Mouse (Mus musculus) limb, embryonic 14.5 days (tissue): ENCODE measurements at regions not wholly inside any gene's neighbourhood (a gene's known extent, or its start where the extent isn't known, plus 50 kb on each side); places are given as distances from the start of the nearest gene placed in this dataset.

ENCODE experiments used
- ATAC-seq: fragments of 200-750 bp; cut with Nextera tagmentation; 2 replicates; pipeline ENCODE4 v1.8.0; 2017; ENCODE audit warnings: low read depth, moderate number of reproducible peaks, moderate TSS enrichment; ENCODE audit not compliant: low FRiP score
- DNase-seq: peaks from one replicate; pipeline ENCODE4 v3.0.0-alpha.2; 2015; ENCODE audit warnings: low spot score
- H3K27ac ChIP-seq: fragments of 300-500 bp; sonication (generic); replicated peaks from 2 replicates; pipeline ENCODE4 v1.5.1; 2014; ENCODE audit warnings: low read depth, mild to moderate bottlenecking, low read length, moderate library complexity, mixed read lengths
- H3K27me3 ChIP-seq: fragments of 300-500 bp; sonication (generic); 2 replicates; pipeline ENCODE4 v1.6.1; 2014; ENCODE audit warnings: low read length, mixed read lengths; ENCODE audit not compliant: control insufficient read depth, insufficient read depth
- H3K36me3 ChIP-seq: fragments of 300-500 bp; sonication (generic); 2 replicates; pipeline ENCODE4 v1.6.1; 2014; ENCODE audit warnings: mild to moderate bottlenecking, low read length, moderate library complexity, mixed read lengths; ENCODE audit not compliant: control insufficient read depth, insufficient read depth
- H3K4me1 ChIP-seq: fragments of 300-500 bp; sonication (generic); 2 replicates; pipeline ENCODE4 v1.6.1; 2014; ENCODE audit warnings: antibody characterized with exemption, low read length, mixed read lengths; ENCODE audit not compliant: control insufficient read depth, insufficient read depth
- H3K4me2 ChIP-seq: fragments of 300-500 bp; sonication (generic); replicated peaks from 2 replicates; pipeline ENCODE4 v1.6.1; 2014; ENCODE audit warnings: low read depth, mild to moderate bottlenecking, low read length, moderate library complexity; ENCODE audit not compliant: severe bottlenecking
- H3K4me3 ChIP-seq: fragments of 300-500 bp; sonication (generic); replicated peaks from 2 replicates; pipeline ENCODE4 v1.5.1; 2014; ENCODE audit warnings: low read length
- H3K9ac ChIP-seq: fragments of 300-500 bp; sonication (generic); 2 replicates; pipeline ENCODE4 v1.6.1; 2014; ENCODE audit warnings: mild to moderate bottlenecking, low read depth, low read length, moderate library complexity; ENCODE audit not compliant: severe bottlenecking
- H3K9me3 ChIP-seq: fragments of 300-500 bp; sonication (generic); 2 replicates; pipeline ENCODE4 v1.6.1; 2016; ENCODE audit warnings: low read length; ENCODE audit not compliant: control insufficient read depth
- POLR2A ChIP-seq: fragments of 200-500 bp; IDR thresholded peaks from 2 replicates; pipeline ENCODE4 v1.8.0; 2012; ENCODE audit warnings: inconsistent platforms, mild to moderate bottlenecking, moderate library complexity, borderline replicate concordance; ENCODE audit not compliant: insufficient read depth, insufficient read length; ENCODE audit errors: extremely low read depth
- WGBS: fragments of 180-500 bp; shearing (Covaris S2); extraction: QIAGEN DNeasy Blood & Tissue Kit; methylation state at CpG from one replicate; pipeline ENCODE4 v1.1.7; 2014; 5-methylcytosine and 5-hydroxymethylcytosine counted together

- Histone ChIP-seq H3K4me3 (no peak overlapping the region), H3K9me3 (no peaks in the 10 kb centered on the region), H3K4me2 (no peak overlapping the region), H3K36me3 (no peaks in the 10 kb centered on the region), H3K27me3 (no peaks in the 10 kb centered on the region), H3K27ac (peak overlapping the region; percentile 38; the same call in 1 of the 2 replicates), H3K4me1 (peaks cover 25% of the 10 kb centered on the region), H3K9ac (no peak overlapping the region)
- no peak for TF ChIP-seq POLR2A
- DNase-seq: no peak
- peak; percentile 31; the same call in 1 of the 2 replicates for ATAC-seq
- 28% methylated on average over 9 of the region's 9 CpGs for WGBS
These were observed 53.7 kb upstream of the Lrpap1 start for GRCm38 (mm10) chr5:35159178-35159661.

DNA sequence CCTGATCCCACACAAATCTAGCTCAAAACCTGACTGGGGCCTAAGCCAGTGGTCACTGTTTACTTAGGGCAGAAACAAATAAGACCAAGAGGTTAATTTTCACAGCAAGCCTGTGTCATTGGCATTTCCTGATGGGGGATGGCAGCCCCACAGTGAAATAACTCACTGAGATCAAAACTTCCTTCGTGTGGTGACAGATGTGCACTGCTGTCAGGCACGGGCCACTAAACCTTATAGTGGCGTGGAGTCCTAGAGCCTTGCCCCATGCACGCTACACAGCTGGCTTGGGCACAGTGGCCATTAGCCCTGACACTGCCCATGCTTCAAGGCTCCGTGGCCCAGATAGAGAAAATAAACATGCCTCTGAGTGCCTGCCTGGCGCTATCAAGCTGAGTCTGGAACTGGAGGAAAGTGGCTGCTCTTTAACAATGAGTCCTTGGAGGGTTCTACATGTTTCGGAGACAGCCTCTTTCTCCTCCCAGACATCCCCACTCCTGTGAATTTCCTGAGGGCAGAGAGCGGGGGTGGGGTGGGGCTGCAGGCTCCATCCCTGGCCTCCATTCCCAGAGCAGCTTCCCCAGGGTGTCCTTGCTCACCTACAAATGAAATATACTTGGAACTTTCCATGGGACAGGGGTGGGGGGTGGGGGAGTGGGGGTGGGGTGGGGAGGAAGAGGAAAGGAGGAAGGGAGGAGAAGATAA, 52.9 kb upstream of the Lrpap1 start:
- no peak for DNase-seq
- no peak overlapping the region for H3K9ac ChIP-seq

GRCm38 (mm10) chr5:35156371-35156770, 50.8 kb upstream of the Lrpap1 start:
- Histone ChIP-seq H3K27me3 (no peaks in the 10 kb centered on the region), H3K4me2 (no peak overlapping the region), H3K9me3 (no peaks in the 10 kb centered on the region), H3K4me1 (peaks cover 25% of the 10 kb centered on the region), H3K9ac (no peak overlapping the region), H3K27ac (no peak overlapping the region), H3K36me3 (no peaks in the 10 kb centered on the region), H3K4me3 (no peak overlapping the region)
- DNase-seq (no peak), ATAC-seq (no peak)
- TF ChIP-seq POLR2A: no peak
- WGBS: 22% methylated on average over 7 of the region's 7 CpGs

More for the DNA sequence above, 52.9 kb upstream of the Lrpap1 start:
- H3K9me3 ChIP-seq: no peaks in the 10 kb centered on the region
- no peaks in the 10 kb centered on the region for H3K36me3 ChIP-seq
- peaks cover 25% of the 10 kb centered on the region for H3K4me1 ChIP-seq
- TF ChIP-seq POLR2A: no peak
- no peaks in the 10 kb centered on the region for H3K27me3 ChIP-seq
- H3K27ac ChIP-seq: peak overlapping the region; percentile 38; the same call in 1 of the 2 replicates
- H3K4me3 ChIP-seq: no peak overlapping the region
- ATAC-seq: no peak
- H3K4me2 ChIP-seq: no peak overlapping the region
- WGBS: 27% methylated on average over 8 of the region's 8 CpGs

- H3K27ac ChIP-seq: no peak overlapping the region
- TF ChIP-seq POLR2A: no peak
These were observed 50.2 kb upstream of the Lrpap1 start for GRCm38 (mm10) chr5:35155717-35156116.

More at GRCm38 (mm10) chr5:35155717-35156116, 50.2 kb upstream of the Lrpap1 start:
- Histone ChIP-seq H3K9ac (no peak overlapping the region), H3K36me3 (no peaks in the 10 kb centered on the region), H3K9me3 (no peaks in the 10 kb centered on the region), H3K4me1 (peaks cover 25% of the 10 kb centered on the region), H3K4me2 (no peak overlapping the region), H3K4me3 (no peak overlapping the region), H3K27me3 (no peaks in the 10 kb centered on the region)
- 73% methylated on average over 3 of the region's 3 CpGs for WGBS
- no peak for DNase-seq
- ATAC-seq: no peak
